Mouse (Mus musculus) brown adipose tissue, adult 24 weeks (tissue): Measurements from ENCODE around the gene BC003965. TPM values are rescaled to one million over a fixed set of nuclear protein-coding genes. Genes with fewer than 3 reads are reported as not detected.

ENCODE experiments used
- H3K27ac ChIP-seq: fragments of 200-500 bp; replicated peaks from 2 replicates; pipeline ENCODE4 v1.5.1; 2012; ENCODE audit warnings: low read depth, mild to moderate bottlenecking, low read length
- H3K4me1 ChIP-seq: fragments of 200-500 bp; 2 replicates; pipeline ENCODE4 v1.6.1; 2012; ENCODE audit warnings: low read length, mixed read lengths; ENCODE audit not compliant: control insufficient read depth, insufficient read depth, insufficient read length
- H3K4me3 ChIP-seq: fragments of 200-500 bp; 2 replicates; pipeline ENCODE4 v1.5.1; 2012; ENCODE audit warnings: low read depth, mild to moderate bottlenecking, low read length, moderate library complexity; ENCODE audit not compliant: insufficient read depth
- polyA plus RNA-seq: library from polyadenylated mRNA; stranded (reverse); fragments of >200 nt; gene quantifications from 2 replicates; pipeline ENCODE4 v1.2.4, GENCODE M21; 2012; ENCODE audit not compliant: missing spikeins, insufficient read depth, insufficient read length

Gene BC003965
- 27.3 and 36.9 TPM in 2 replicates for polyA plus RNA-seq

GRCm38 (mm10) chr17:25184129-25184691 lies at the start of gene BC003965:
Gene BC003965, plus strand, starts transcription at chr17:25184554.
- Histone ChIP-seq H3K4me1 (no peaks in the 10 kb centered on the region; the same call in 1 of the 2 replicates), H3K4me3 (peak within 1 kb of the TSS; percentile 74), H3K27ac (peak within 1 kb of the TSS; percentile 95)

- H3K4me1 ChIP-seq = peaks cover 7% of the 10 kb centered on the region
- no peak overlapping the region for H3K27ac ChIP-seq
- H3K4me3 ChIP-seq = no peak overlapping the region
Observed at GRCm38 (mm10) chr17:25135622-25136021, 48.7 kb upstream of the BC003965 start.

GRCm38 (mm10) chr17:25138803-25139202 lies 45.6 kb upstream of the BC003965 start:
- Histone ChIP-seq H3K4me3 (no peak overlapping the region), H3K27ac (no peak overlapping the region), H3K4me1 (peaks cover 7% of the 10 kb centered on the region)

DNA sequence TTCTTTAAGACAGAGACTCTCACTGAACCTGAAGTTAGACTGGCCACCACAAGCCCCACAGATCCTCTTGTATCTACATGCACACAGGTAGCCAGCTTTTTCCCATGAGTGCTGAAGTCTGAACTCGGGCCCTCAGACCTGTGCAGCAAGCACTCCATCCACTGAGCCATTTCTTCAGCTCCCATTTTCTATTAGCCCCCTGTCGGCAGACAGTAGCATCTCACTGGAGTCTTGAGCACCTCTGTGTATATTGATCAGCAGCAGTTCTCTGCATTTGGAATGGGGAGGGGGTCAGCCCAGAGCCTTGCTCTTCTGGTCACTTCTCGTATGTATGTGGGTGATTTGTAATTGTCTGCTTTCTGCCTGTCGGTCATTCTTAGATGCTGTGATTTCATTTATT lies 44.4 kb upstream of the BC003965 start:
- H3K4me1 ChIP-seq = peaks cover 5% of the 10 kb centered on the region
- H3K4me3 ChIP-seq = no peak overlapping the region
- H3K27ac ChIP-seq = no peak overlapping the region

DNA sequence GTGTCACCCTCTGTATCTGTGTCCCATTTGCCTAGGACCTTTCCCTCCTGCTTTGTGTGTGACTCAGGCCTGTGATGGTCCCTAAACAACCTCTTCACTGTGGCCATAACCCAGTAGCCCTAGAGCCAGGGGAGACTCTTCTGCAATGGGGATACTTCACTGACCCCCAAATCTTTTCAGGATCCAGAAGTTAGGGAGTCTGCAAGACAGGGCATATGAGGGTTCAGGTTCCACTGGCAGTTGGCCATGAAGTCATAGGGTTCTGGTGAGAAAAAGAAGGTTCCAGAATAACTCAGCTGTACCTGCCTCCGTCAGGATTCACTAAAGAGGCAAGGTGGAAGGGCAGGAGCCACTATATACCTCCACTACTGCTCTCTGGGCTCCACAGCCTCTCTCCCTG lies 22.2 kb upstream of the BC003965 start, which contains the start of gene Ccdc154:
Ccdc154 (plus strand) TSS at position 301 of the 400 bp plus-strand sequence.
- no peak within 1 kb of the TSS for H3K4me3 ChIP-seq
- no peaks in the 10 kb centered on the region for H3K4me1 ChIP-seq
- H3K27ac ChIP-seq = no peak within 1 kb of the TSS

GRCm38 (mm10) chr17:25163387-25163786 lies 21.0 kb upstream of the BC003965 start:
- no peaks in the 10 kb centered on the region for H3K4me1 ChIP-seq
- H3K27ac ChIP-seq = no peak overlapping the region
- no peak overlapping the region for H3K4me3 ChIP-seq

DNA sequence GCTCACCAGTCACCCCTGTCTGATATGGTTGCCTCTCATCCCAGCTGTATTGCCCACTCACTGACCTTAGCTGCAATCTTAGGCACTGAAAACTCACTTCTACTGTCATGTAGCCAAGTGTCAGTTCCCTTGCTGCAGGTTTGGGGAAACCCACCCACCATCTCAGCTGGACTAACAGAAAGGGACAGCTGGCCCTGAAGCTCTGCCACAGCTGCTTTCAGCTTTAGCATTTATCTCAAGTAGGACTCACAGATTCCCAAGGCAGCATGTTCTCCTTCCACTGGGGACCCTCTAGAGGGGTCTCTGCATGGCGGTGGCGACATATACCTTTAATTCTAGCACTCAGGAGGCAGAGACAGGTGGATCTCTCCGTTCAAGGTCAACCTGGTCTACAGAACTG lies 19.6 kb upstream of the BC003965 start:
- no peak overlapping the region for H3K4me3 ChIP-seq
- no peak overlapping the region for H3K27ac ChIP-seq

DNA sequence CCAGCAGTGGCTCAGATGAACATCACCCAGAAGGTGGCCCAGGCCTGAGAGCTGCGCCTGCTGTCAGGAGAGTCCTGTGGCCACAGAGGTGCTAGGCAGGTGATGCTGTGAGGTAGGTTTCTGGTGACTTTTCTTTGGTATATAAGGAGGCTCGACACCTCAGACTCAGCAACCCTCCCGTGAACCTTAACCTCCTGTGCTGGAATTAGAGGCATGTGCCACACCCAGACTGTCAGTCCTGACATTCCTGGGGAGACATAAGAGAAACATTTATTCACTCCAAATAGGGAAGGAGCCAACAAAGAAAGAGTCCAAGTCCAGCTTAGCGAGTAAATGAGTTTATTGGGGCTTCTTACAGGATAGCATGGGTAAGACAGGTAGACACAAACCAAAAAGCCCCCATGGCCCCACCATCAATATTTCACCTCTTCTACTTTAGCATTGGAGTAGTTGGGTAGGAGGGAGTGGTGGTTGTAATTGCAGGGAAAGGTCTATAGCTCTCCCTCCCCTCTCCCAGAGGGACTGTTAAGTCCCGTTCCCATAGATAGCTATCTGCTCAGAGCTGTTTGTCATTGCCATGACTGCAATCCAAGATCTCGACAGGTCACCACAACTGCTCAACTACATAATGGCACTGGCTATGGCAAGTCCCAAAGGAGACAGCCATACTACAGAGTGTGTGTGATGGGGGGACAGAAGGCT lies 18.2 kb upstream of the BC003965 start:
- H3K4me3 ChIP-seq = no peak overlapping the region
- H3K4me1 ChIP-seq = no peaks in the 10 kb centered on the region
- H3K27ac ChIP-seq = no peak overlapping the region

More for the DNA sequence above, 19.6 kb upstream of the BC003965 start:
- H3K4me1 ChIP-seq = no peaks in the 10 kb centered on the region

DNA sequence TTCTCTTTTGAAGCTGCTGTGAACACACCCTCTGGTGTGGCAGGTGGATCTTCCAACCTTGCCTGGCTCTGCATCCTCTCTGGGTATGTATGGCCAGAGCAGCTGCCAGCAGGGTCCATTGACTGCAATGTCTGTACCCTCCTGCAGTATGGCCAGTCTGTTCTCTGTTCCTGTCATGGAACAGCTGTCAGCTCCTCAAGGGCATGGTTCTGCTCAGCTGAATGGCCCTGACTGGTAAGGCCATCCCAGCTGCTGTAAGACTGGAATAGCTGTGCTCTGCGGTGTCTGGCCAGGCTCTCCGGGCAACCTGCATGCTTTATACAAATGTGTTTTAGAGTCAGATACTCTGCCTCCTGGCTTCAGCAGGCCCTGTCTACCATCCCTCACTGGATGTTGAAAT lies 14.6 kb upstream of the BC003965 start:
- no peaks in the 10 kb centered on the region for H3K4me1 ChIP-seq
- no peak overlapping the region for H3K4me3 ChIP-seq
- H3K27ac ChIP-seq = no peak overlapping the region

GRCm38 (mm10) chr17:25172558-25172957 lies 11.8 kb upstream of the BC003965 start:
- Histone ChIP-seq H3K27ac (no peak overlapping the region), H3K4me1 (no peaks in the 10 kb centered on the region), H3K4me3 (no peak overlapping the region)

GRCm38 (mm10) chr17:25175411-25175810 lies 8.9 kb upstream of the BC003965 start, which contains the start of gene Gm38655:
Gene Gm38655, minus strand, starts transcription at chr17:25175471.
- Histone ChIP-seq H3K4me3 (no peak within 1 kb of the TSS), H3K4me1 (no peaks in the 10 kb centered on the region), H3K27ac (no peak within 1 kb of the TSS)

GRCm38 (mm10) chr17:25183232-25183631 lies 1.1 kb upstream of the BC003965 start:
- no peak overlapping the region for H3K4me3 ChIP-seq
- no peaks in the 10 kb centered on the region; the same call in 1 of the 2 replicates for H3K4me1 ChIP-seq
- H3K27ac ChIP-seq = no peak overlapping the region

DNA sequence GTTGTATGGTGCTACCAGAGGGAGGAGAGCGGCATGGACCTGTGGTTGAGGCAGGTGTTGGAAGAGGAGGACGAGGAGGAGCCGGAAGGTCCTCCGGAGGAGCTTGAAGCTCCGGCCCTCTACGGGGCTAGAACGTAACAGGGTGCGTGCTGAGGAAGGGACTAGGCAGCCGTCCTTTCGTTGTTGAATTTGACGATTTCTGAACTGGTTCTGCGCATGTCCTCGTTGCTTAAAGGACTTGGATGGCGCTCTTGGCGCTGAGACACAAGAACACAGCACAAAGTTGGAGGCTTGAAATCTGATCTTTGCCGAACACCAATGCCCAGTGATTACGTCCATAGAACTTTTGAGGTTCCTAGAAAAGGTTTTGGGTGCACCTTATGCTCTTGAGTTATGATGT lies 607 bp downstream of the BC003965 start:
- peak overlapping the region; percentile 75 for H3K27ac ChIP-seq
- peaks cover 3% of the 10 kb centered on the region; the same call in 1 of the 2 replicates for H3K4me1 ChIP-seq
- H3K4me3 ChIP-seq = peak overlapping the region; percentile 74

DNA sequence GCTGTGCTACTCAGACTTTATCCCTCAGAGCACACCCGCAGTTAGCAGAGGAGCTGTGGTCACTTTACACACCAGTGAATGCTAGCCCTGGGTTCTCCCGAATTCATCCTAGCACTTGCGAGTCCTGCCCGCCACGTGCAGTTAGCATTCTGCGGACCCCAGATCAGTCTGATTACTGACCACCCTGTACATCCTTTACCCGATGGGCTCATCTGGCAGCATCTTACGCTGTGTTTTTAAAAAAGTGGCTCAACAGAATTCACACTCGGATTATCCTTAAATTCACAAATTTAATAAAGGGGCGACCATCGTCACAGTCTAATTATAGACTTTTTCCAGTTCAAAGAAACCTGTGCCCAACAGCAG lies 3.4 kb downstream of the BC003965 start:
- Histone ChIP-seq H3K4me1 (peaks cover 3% of the 10 kb centered on the region; the same call in 1 of the 2 replicates), H3K27ac (peak overlapping the region; percentile 32), H3K4me3 (peak overlapping the region; percentile 95)

DNA sequence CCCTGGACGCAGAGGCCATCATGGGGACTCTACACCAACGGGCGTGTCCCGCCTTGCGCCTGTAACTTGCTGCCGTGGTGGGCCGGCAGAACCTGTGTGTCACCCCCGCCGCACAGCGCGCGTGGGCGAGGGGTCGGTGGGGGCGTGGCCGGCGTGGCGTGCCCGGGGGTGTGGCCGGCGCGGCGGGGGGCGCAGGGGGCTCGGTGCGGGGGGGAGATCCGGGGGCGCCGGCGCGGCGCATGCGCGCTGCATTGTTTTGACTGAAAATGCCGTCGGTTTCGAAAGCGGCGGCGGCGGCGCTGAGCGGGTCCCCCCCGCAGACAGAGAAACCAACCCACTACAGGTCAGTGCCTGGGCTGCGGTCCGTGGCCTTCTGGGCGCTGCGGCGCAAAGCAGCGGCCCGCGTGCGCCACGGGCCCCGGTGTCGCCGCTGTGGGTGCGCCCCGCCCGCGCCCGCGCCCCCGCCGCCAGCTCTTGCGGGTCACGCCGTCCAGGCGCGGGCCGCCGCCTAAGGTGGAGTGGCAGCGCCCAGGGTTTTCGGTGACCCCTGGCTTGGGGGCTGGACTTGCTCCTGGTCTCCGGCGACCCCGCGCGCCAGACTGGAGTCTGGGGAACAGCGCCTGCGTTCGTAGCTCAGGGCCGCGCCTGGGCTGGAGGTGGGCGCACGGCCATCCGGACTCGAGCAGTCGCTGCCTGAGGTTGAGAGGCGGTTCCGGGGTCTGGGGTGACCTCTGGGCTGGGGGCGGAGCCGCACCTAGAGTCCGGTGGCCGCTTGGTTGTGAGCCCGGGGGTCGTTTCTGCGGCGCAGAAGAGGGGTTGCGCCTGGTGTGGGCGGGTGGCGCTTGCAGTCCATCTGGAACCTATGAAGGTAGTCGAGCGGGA lies 4.0 kb downstream of the BC003965 start, which contains the start of gene Unkl:
Unkl (plus strand) TSS at position 248 of the 882 bp plus-strand sequence.
- H3K4me1 ChIP-seq = peaks cover 6% of the 10 kb centered on the region; the same call in 1 of the 2 replicates
- H3K27ac ChIP-seq = peak within 1 kb of the TSS; percentile 78
- peak within 1 kb of the TSS; percentile 95 for H3K4me3 ChIP-seq
